Mouse (Mus musculus) natural killer cell, adult 2 months (primary cell): Measurements from ENCODE around the gene Wnk4.

Experiments
- DNase-seq, 2 experiments: peaks; one replicate each; pipeline ENCODE4 v3.0.0; 2022; ENCODE audit warnings: low spot score in 2 of 2

The Wnk4 gene

GRCm38 (mm10) chr11:101245071-101245470, 15.3 kb upstream of the Wnk4 start:
- no peak for DNase-seq

GRCm38 (mm10) chr11:101245855-101246701, 14.3 kb upstream of the Wnk4 start, which contains the start of gene Ramp2:
TSS of gene Ramp2 (plus strand) at chr11:101246028.
- DNase-seq = no peak

GRCm38 (mm10) chr11:101246702-101247012, 13.7 kb upstream of the Wnk4 start:
- no peak for DNase-seq

- DNase-seq = no peak
Observed at GRCm38 (mm10) chr11:101247521-101248030, 12.8 kb upstream of the Wnk4 start.

- peak in 1 of 2 experiments; percentile 47 for DNase-seq
Observed at GRCm38 (mm10) chr11:101248258-101248994, 11.9 kb upstream of the Wnk4 start.

GRCm38 (mm10) chr11:101251031-101251430, 9.3 kb upstream of the Wnk4 start:
- DNase-seq = no peak

GRCm38 (mm10) chr11:101252941-101253340, 7.4 kb upstream of the Wnk4 start:
- DNase-seq = no peak

GRCm38 (mm10) chr11:101253613-101254389, 6.6 kb upstream of the Wnk4 start, which contains the start of gene Vps25:
TSS of gene Vps25 (plus strand) at chr11:101253707.
- DNase-seq = peak; percentile 71 to 78

GRCm38 (mm10) chr11:101255826-101256775, 4.3 kb upstream of the Wnk4 start:
- DNase-seq = no peak

GRCm38 (mm10) chr11:101259261-101259712, 1.1 kb upstream of the Wnk4 start:
- DNase-seq = no peak

GRCm38 (mm10) chr11:101260826-101261380, 536 bp downstream of the Wnk4 start:
- DNase-seq = no peak

GRCm38 (mm10) chr11:101262272-101262967, 2.1 kb downstream of the Wnk4 start:
- DNase-seq = no peak

- DNase-seq = no peak
Observed at GRCm38 (mm10) chr11:101263138-101263988, 3.0 kb downstream of the Wnk4 start.

GRCm38 (mm10) chr11:101263989-101264280, 3.6 kb downstream of the Wnk4 start:
- DNase-seq = no peak

GRCm38 (mm10) chr11:101264954-101265471, 4.6 kb downstream of the Wnk4 start:
- DNase-seq = no peak

GRCm38 (mm10) chr11:101265906-101266305, 5.5 kb downstream of the Wnk4 start:
- DNase-seq = no peak

- DNase-seq = no peak
Observed at GRCm38 (mm10) chr11:101269577-101270116, 9.3 kb downstream of the Wnk4 start.

GRCm38 (mm10) chr11:101272446-101272845, 12.1 kb downstream of the Wnk4 start:
- no peak for DNase-seq
